Mouse (Mus musculus): ENCODE results near the gene Inpp5a. TPM values are rescaled to one million over a fixed set of nuclear protein-coding genes. Genes with fewer than 3 reads are reported as not detected.

The Inpp5a gene
- polyA plus RNA-seq, 1 experiment from 2014 or later: 28.1 TPM

DNA sequence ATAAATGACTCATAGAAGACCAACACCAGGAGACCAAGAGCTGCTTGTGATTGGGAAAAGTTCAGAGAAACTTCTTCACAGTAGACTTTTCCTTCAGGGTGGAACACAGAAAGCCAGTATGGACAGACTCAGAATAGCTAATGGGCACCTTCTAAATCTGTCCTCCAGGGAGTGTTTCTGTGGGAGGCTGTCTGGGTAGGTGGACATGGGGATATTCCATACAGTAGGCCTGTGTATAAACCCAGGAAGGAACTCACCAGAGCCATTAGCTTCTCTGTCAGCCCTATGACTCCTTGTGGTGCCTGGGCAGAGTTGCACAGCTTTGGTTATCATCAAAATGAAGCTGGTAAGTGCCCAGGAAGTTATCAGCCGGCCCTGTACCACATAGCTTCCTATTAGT is 151.7 kb downstream of the Inpp5a start:
- Histone ChIP-seq H3K4me1 (replicated peaks; ENCODE audit: control insufficient read depth, insufficient read depth, low read length) (peaks cover 9% of the 10 kb centered on the region), H3K27ac (no peak overlapping the region), H3K4me2 (replicated peaks) (no peak overlapping the region), H3K36me3 (replicated peaks; ENCODE audit: control insufficient read depth, insufficient read depth) (no peaks in the 10 kb centered on the region), H3K27me3 (ENCODE audit: control insufficient read depth, insufficient read depth, low read length) (peaks cover 85% of the 10 kb centered on the region), H3K9me3 (ENCODE audit: control insufficient read depth, low read length) (no peaks in the 10 kb centered on the region), H3K4me3 (replicated peaks; ENCODE audit: low read length) (no peak overlapping the region), H3K9ac (no peak overlapping the region)
- ATAC-seq (ENCODE audit: low FRiP score) (no peak), DNase-seq (ENCODE audit: low spot score) (no peak)
- WGBS: 83% methylated on average over 1 of the region's 1 CpGs

DNA sequence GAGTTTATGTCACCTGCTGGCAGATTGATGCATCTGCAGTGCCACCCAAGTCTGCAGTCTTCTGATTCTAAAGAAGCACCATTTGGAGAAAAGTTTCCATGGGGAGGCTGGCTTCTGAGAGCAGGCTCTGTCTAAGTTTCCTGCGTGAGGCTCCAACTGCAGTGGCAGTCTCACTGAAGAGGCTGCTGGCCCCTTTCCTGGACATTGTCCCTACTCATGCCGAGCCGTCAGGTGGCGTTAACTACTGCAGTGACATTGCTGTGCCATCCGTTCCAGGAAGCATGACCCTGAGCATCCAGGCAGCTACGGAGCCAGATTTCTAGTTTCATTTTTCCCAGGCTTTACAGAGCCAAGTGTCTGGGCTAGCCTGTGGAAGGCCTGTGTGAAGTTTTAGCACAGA is 152.5 kb downstream of the Inpp5a start:
- 88% methylated on average over 6 of the region's 6 CpGs for WGBS
- Histone ChIP-seq H3K36me3 (replicated peaks; ENCODE audit: control insufficient read depth, insufficient read depth) (no peaks in the 10 kb centered on the region), H3K9ac (no peak overlapping the region), H3K4me1 (replicated peaks; ENCODE audit: control insufficient read depth, insufficient read depth, low read length) (peaks cover 13% of the 10 kb centered on the region), H3K9me3 (ENCODE audit: control insufficient read depth, low read length) (no peaks in the 10 kb centered on the region), H3K27me3 (ENCODE audit: control insufficient read depth, insufficient read depth, low read length) (peaks cover 85% of the 10 kb centered on the region), H3K4me3 (replicated peaks; ENCODE audit: low read length) (no peak overlapping the region), H3K4me2 (replicated peaks) (no peak overlapping the region), H3K27ac (no peak overlapping the region)
- ATAC-seq (ENCODE audit: low FRiP score) (no peak), DNase-seq (ENCODE audit: low spot score) (no peak)

DNA sequence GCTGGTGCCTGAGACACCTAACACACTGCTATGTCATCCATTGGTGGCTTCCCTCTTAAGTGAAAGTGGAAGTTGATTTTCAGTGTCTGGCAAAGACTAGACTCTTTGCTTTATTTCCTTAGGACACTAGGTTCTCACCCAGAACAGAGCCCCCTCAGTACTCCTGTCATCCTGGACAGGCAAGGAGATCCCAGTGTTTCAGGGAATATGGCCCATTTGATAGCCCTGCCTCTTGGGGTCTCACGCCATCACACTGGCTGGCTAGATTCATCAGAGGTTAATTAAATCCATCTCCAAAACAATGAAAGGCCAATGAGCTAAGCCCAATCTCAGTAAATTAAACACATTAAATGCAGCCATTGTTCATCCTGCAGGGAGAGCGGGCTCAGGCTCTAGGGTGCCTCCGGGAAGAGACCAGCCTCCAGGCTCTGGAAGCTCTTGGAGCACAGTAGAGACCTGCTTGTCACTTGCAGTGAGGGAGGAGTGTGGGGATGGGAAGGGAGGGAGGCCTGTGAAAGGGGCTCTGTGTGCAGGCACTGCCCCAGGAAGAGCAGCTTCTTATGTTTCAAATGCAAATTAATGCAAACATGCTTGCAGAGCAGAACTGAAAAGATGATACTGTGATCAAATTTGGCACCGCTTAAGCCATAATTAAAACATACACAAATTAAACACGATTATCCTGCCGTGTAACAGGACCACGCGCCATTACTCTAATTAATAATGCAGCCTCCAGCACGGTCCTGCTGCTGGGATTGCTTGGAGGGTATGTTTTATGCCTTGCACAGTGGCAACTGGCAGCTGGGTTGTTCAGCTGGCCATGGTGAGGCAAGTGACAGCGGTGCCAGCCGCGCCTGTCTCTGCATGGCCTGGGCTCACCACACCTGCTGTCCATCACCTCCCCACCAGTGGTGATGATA is 156.1 kb downstream of the Inpp5a start:
- whole genome bisulfite sequencing: 18% methylated on average over 12 of the region's 12 CpGs
- Histone ChIP-seq H3K4me1 (replicated peaks; ENCODE audit: control insufficient read depth, insufficient read depth, low read length) (peaks cover 13% of the 10 kb centered on the region), H3K27ac (peak overlapping the region; percentile 39), H3K9me3 (ENCODE audit: control insufficient read depth, low read length) (no peaks in the 10 kb centered on the region), H3K9ac (peak overlapping the region; percentile 24; the same call in 1 of the 2 replicates), H3K4me3 (replicated peaks; ENCODE audit: low read length) (no peak overlapping the region), H3K27me3 (ENCODE audit: control insufficient read depth, insufficient read depth, low read length) (peaks cover 85% of the 10 kb centered on the region), H3K4me2 (replicated peaks) (peak overlapping the region; percentile 19; the same call in 1 of the 2 replicates), H3K36me3 (replicated peaks; ENCODE audit: control insufficient read depth, insufficient read depth) (no peaks in the 10 kb centered on the region)
- ATAC-seq (ENCODE audit: low FRiP score): peak; percentile 92
- DNase-seq (ENCODE audit: low spot score): peak; percentile 68

DNA sequence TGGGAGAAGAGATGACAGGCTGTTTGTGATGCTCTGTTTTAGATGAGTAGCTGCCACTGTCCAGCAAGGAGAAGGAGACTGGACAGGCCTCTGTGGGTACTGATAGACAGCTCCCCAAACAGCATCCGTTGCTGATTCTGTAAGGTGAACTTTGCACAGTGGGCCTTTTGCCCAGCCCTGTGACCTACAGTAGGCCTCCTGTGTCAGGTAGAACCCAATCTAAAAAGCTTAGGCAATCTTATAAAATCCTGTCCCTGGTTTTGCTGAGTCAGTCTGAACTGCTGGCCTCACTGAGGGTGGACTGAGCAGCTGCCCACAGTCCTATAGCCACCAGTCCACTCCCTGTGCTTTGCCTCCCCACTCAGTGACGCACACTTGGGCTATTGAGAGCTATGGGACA is 158.4 kb downstream of the Inpp5a start:
- no peak for DNase-seq (ENCODE audit: low spot score)
- 92% methylated on average over 2 of the region's 2 CpGs for WGBS
- Histone ChIP-seq H3K27ac (no peak overlapping the region), H3K27me3 (ENCODE audit: control insufficient read depth, insufficient read depth, low read length) (peaks cover 87% of the 10 kb centered on the region), H3K4me3 (replicated peaks; ENCODE audit: low read length) (no peak overlapping the region), H3K4me2 (replicated peaks) (no peak overlapping the region), H3K9ac (no peak overlapping the region), H3K9me3 (ENCODE audit: control insufficient read depth, low read length) (no peaks in the 10 kb centered on the region), H3K4me1 (replicated peaks; ENCODE audit: control insufficient read depth, insufficient read depth, low read length) (peaks cover 13% of the 10 kb centered on the region), H3K36me3 (replicated peaks; ENCODE audit: control insufficient read depth, insufficient read depth) (no peaks in the 10 kb centered on the region)
- ATAC-seq (ENCODE audit: low FRiP score): no peak

DNA sequence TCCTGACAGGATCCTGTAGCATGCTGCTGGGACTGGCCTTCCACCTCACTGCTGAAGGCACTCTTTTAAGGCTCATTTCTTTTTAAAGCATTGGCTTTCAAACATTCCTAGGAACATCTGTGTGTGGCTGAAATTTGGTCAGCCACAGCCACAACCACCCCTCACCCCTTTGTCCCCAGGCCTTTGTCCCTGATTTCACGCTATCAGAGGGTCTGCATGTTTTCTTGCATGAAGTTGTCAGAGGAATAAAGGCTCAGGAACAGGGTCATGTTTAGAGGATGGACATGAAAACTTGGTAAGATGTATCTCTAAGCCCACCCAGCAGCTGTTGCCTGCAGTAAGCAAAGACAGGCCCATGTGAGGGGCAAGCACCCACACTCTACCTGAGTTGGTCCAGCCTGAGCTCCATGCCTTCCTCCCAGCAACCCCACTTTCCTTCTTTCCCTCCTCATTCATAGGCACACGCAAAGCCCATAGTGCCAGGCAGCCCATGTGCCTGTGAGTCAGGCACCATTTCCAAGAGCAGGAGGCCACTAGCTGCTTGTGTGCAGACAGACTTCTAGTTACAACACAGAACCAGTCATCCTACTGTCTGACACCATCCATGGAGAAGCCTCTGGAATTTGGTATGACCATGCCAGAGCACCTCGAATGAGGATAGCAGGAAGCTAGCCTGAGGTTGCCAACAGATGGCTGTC is 161.3 kb downstream of the Inpp5a start:
- peaks cover 85% of the 10 kb centered on the region for H3K27me3 ChIP-seq (ENCODE audit: control insufficient read depth, insufficient read depth, low read length)
- ATAC-seq (ENCODE audit: low FRiP score) (no peak), DNase-seq (ENCODE audit: low spot score) (no peak)
- no peak overlapping the region for H3K9ac ChIP-seq
- H3K27ac ChIP-seq: no peak overlapping the region
- WGBS: 54% methylated on average over 3 of the region's 3 CpGs
- no peaks in the 10 kb centered on the region for H3K9me3 ChIP-seq (ENCODE audit: control insufficient read depth, low read length)
- no peak overlapping the region for H3K4me2 ChIP-seq (replicated peaks)
- H3K4me3 ChIP-seq (replicated peaks; ENCODE audit: low read length): no peak overlapping the region
- no peaks in the 10 kb centered on the region for H3K36me3 ChIP-seq (replicated peaks; ENCODE audit: control insufficient read depth, insufficient read depth)
- peaks cover 8% of the 10 kb centered on the region for H3K4me1 ChIP-seq (replicated peaks; ENCODE audit: control insufficient read depth, insufficient read depth, low read length)

DNA sequence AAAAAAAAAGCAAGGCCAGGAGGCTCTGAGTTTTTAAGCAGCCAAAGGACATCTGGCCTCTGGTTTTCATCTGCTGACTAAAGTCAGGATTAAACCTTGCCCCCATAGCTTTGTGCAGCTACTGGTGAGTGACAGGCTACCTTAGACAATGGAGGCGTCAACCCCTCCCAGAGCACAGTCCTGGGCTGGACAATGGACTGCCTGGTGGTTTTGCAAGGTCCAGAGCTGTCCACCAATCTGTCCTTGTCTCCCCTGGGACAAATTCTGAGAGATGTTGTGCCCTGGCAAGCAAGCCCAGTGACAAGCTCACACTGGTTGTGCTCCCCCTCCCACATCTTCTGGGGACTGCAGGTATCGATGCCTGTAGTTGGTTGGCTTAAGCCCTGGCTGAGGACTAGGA is 162.6 kb downstream of the Inpp5a start:
- 36% methylated on average over 2 of the region's 2 CpGs for WGBS
- H3K27ac ChIP-seq: no peak overlapping the region
- no peak overlapping the region for H3K9ac ChIP-seq
- no peak overlapping the region for H3K4me3 ChIP-seq (replicated peaks; ENCODE audit: low read length)
- ATAC-seq (ENCODE audit: low FRiP score) (no peak), DNase-seq (ENCODE audit: low spot score) (no peak)
- H3K4me1 ChIP-seq (replicated peaks; ENCODE audit: control insufficient read depth, insufficient read depth, low read length): no peaks in the 10 kb centered on the region
- no peak overlapping the region for H3K4me2 ChIP-seq (replicated peaks)
- H3K9me3 ChIP-seq (ENCODE audit: control insufficient read depth, low read length): no peaks in the 10 kb centered on the region
- H3K36me3 ChIP-seq (replicated peaks; ENCODE audit: control insufficient read depth, insufficient read depth): no peaks in the 10 kb centered on the region
- peaks cover 80% of the 10 kb centered on the region for H3K27me3 ChIP-seq (ENCODE audit: control insufficient read depth, insufficient read depth, low read length)

DNA sequence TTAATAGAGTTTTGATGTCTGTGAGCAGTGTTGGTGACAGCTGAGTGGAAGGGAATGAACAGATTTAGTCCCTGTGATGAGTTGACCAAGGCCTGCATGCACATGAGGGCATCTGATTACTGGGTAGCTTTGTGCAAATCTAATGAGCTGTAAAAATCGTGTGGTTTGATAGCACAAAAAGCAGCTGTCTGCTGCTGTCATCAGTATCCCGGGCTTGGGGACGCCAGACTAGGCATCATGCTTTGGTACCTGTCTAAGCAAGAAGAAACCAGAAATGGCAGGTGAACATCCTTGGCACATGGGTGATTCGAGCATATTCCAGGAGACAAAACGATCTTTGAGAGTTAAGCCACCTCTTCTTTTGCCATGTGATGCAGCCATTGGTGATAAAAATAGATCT is 167.4 kb downstream of the Inpp5a start:
- no peak overlapping the region for H3K4me3 ChIP-seq (replicated peaks; ENCODE audit: low read length)
- peaks cover 73% of the 10 kb centered on the region for H3K27me3 ChIP-seq (ENCODE audit: control insufficient read depth, insufficient read depth, low read length)
- H3K27ac ChIP-seq: no peak overlapping the region
- H3K4me2 ChIP-seq (replicated peaks): no peak overlapping the region
- 0 out of 2 replicates have a peak, but pooled peaks cover 3% of the 10 kb centered on the region for H3K36me3 ChIP-seq (replicated peaks; ENCODE audit: control insufficient read depth, insufficient read depth)
- H3K4me1 ChIP-seq (replicated peaks; ENCODE audit: control insufficient read depth, insufficient read depth, low read length): no peaks in the 10 kb centered on the region
- DNase-seq (ENCODE audit: low spot score): no peak
- H3K9me3 ChIP-seq (ENCODE audit: control insufficient read depth, low read length): no peaks in the 10 kb centered on the region
- H3K9ac ChIP-seq: no peak overlapping the region
- no peak for ATAC-seq (ENCODE audit: low FRiP score)
- WGBS: 31% methylated on average over 5 of the region's 5 CpGs

DNA sequence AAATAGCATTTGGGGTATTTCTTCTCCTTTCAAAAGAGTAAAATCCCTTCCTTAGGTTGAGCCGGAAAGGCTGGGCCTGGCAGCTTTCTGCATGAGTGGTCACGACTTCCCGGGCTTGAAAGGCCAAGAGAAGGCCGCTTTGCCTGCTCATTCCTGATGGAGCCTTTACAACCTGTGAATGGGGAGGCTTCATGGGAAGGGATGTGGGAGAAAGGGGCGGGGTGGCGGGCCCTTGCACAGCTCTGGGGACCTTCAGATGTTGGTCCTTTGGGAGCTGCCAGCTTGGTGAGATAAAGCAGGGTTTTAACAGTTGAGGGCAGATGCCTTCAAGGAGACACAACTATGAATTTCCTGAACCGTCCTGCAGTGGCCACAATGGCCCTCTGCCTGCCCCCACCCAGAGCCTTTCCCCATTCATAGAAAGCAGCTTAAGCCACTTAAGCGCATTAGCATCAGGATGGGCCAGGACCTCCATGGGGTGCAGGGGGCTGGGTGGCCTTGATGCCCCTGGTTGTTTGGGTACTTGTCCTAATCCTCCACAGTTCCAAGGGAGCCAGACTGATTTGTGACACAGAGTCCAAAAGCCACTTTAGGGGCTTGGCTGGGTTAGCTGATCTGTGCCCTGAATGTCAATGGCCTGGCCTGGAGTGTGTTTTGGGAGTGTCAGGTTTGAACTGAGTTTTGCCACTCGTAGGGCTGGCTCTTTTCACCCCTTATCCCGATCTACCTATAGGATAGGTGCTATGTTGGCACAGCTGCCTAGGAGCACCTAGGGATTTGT is 168.0 kb downstream of the Inpp5a start:
- Histone ChIP-seq H3K4me2 (replicated peaks) (no peak overlapping the region), H3K9ac (no peak overlapping the region), H3K27ac (no peak overlapping the region), H3K36me3 (replicated peaks; ENCODE audit: control insufficient read depth, insufficient read depth) (0 out of 2 replicates have a peak, but pooled peaks cover 3% of the 10 kb centered on the region), H3K27me3 (ENCODE audit: control insufficient read depth, insufficient read depth, low read length) (peaks cover 73% of the 10 kb centered on the region), H3K9me3 (ENCODE audit: control insufficient read depth, low read length) (no peaks in the 10 kb centered on the region), H3K4me1 (replicated peaks; ENCODE audit: control insufficient read depth, insufficient read depth, low read length) (no peaks in the 10 kb centered on the region), H3K4me3 (replicated peaks; ENCODE audit: low read length) (no peak overlapping the region)
- WGBS: 25% methylated on average over 10 of the region's 10 CpGs
- DNase-seq (ENCODE audit: low spot score) (no peak), ATAC-seq (ENCODE audit: low FRiP score) (no peak)

DNA sequence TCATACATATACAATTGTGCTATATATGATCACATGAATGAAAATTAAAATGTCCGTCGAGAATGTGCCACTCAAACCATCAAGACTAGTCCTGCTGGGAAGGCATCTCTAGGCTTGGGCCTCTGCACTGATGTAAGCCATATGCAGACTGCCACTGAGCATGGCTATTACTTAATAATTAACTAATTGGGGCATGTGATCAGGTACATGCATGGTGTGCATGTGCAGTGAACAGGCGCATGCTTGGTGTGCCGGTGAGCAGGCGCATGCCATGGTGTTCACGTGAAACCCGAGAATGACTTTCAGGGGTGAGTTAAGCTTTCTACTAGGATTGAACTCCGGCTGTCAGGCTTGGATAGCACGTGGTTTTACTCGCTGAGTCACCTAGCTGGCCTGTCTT is 170.8 kb downstream of the Inpp5a start:
- H3K9me3 ChIP-seq (ENCODE audit: control insufficient read depth, low read length): no peaks in the 10 kb centered on the region
- H3K9ac ChIP-seq: no peak overlapping the region
- ATAC-seq (ENCODE audit: low FRiP score): no peak
- no peak for DNase-seq (ENCODE audit: low spot score)
- no peaks in the 10 kb centered on the region; the same call in 1 of the 2 replicates for H3K4me1 ChIP-seq (replicated peaks; ENCODE audit: control insufficient read depth, insufficient read depth, low read length)
- WGBS: 92% methylated on average over 10 of the region's 10 CpGs
- no peak overlapping the region for H3K4me3 ChIP-seq (replicated peaks; ENCODE audit: low read length)
- H3K27ac ChIP-seq: no peak overlapping the region
- H3K27me3 ChIP-seq (ENCODE audit: control insufficient read depth, insufficient read depth, low read length): peaks cover 60% of the 10 kb centered on the region
- no peak overlapping the region for H3K4me2 ChIP-seq (replicated peaks)
- H3K36me3 ChIP-seq (replicated peaks; ENCODE audit: control insufficient read depth, insufficient read depth): 0 out of 2 replicates have a peak, but pooled peaks cover 3% of the 10 kb centered on the region

All from hindbrain, embryonic 14.5 days (tissue).